Mouse (Mus musculus) cerebellum, adult 9-10 months (tissue): ENCODE results near the gene Mtmr3.
A peak's percentile ranks its signal among the peaks of the same experiment; 100 is the strongest.
"Not testable (repeated sequence)": the region's sequence is repeated elsewhere in the genome, so short reads cannot be mapped to it uniquely, and the experiment has no call there.

Experiments
- DNase-seq: peaks from one replicate; pipeline ENCODE4 v3.0.0; 2022

The Mtmr3 gene

GRCm38 (mm10) chr11:4599916-4600315, 5.3 kb upstream of the Mtmr3 start:
- DNase-seq: no peak

- no peak for DNase-seq
Measured at GRCm38 (mm10) chr11:4598411-4598810, 3.7 kb upstream of the Mtmr3 start.

- peak; percentile 42 for DNase-seq
Measured at GRCm38 (mm10) chr11:4593849-4594607, 635 bp downstream of the Mtmr3 start.

GRCm38 (mm10) chr11:4593491-4593848, 1.2 kb downstream of the Mtmr3 start:
- DNase-seq: no peak

- no peak for DNase-seq
Measured at GRCm38 (mm10) chr11:4591811-4592210, 2.9 kb downstream of the Mtmr3 start.

GRCm38 (mm10) chr11:4578682-4579081, 16.0 kb downstream of the Mtmr3 start:
- peak; percentile 54 for DNase-seq

- no peak for DNase-seq
Measured at GRCm38 (mm10) chr11:4577079-4577478, 17.6 kb downstream of the Mtmr3 start.

GRCm38 (mm10) chr11:4576090-4576732, 18.5 kb downstream of the Mtmr3 start:
- DNase-seq: not testable (repeated sequence)

GRCm38 (mm10) chr11:4571491-4571901, 23.2 kb downstream of the Mtmr3 start:
- peak; percentile 29 for DNase-seq

GRCm38 (mm10) chr11:4566333-4566732, 28.3 kb downstream of the Mtmr3 start:
- DNase-seq: no peak

- DNase-seq: no peak
Measured at GRCm38 (mm10) chr11:4565545-4565944, 29.1 kb downstream of the Mtmr3 start.

- DNase-seq: no peak
Measured at GRCm38 (mm10) chr11:4553274-4554063, 41.2 kb downstream of the Mtmr3 start.

- DNase-seq: no peak
Measured at GRCm38 (mm10) chr11:4547569-4547968, 47.1 kb downstream of the Mtmr3 start.

GRCm38 (mm10) chr11:4545976-4546375, 48.7 kb downstream of the Mtmr3 start:
- DNase-seq: peak; percentile 43

GRCm38 (mm10) chr11:4545401-4545800, 49.3 kb downstream of the Mtmr3 start:
- DNase-seq: no peak

GRCm38 (mm10) chr11:4544627-4544921, 50.1 kb downstream of the Mtmr3 start:
- DNase-seq: not testable (repeated sequence)

GRCm38 (mm10) chr11:4543746-4544626, 50.7 kb downstream of the Mtmr3 start:
- DNase-seq: no peak

- no peak for DNase-seq
Measured at GRCm38 (mm10) chr11:4543040-4543551, 51.6 kb downstream of the Mtmr3 start.

- DNase-seq: no peak
Measured at GRCm38 (mm10) chr11:4536645-4537044, 58.0 kb downstream of the Mtmr3 start.

GRCm38 (mm10) chr11:4527132-4527531, 67.5 kb downstream of the Mtmr3 start:
- no peak for DNase-seq

- no peak for DNase-seq
Measured at GRCm38 (mm10) chr11:4522142-4522664, 72.5 kb downstream of the Mtmr3 start.

GRCm38 (mm10) chr11:4518981-4519380, 75.7 kb downstream of the Mtmr3 start:
- DNase-seq: no peak
